Mouse (Mus musculus) effector memory CD4-positive, alpha-beta T cell, adult 7 months (primary cell): Measurements from ENCODE around the gene Vmn1r206. TPM values are rescaled to one million over a fixed set of nuclear protein-coding genes. Genes with fewer than 3 reads are reported as not detected.

Experiments used
- polyA plus RNA-seq: library from polyadenylated mRNA; unstranded; fragments of 100-300 nt; shearing (Covaris generic); gene quantifications from one replicate; pipeline ENCODE4 v1.2.1, GENCODE M21; 2017

Gene Vmn1r206
- polyA plus RNA-seq = 0.35 TPM

DNA sequence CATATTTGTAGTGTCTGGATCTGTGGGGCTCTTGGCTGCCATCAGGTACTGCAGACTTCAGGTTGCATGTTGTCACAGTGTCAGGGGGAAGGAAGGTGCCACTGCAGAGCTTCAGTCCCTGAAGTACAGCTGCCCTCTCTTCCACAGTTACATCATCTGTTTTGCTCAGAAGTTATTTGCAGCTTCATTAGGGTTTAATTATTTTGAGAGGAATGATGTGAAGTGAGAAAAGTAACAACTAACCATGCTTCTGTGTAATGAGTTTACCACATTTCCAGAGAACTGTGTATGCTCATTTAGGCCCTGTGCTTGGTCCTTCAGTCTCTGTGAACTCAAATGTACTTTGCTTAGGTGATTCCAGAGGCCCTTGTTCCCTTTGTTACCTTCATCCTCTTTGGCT is at the start of gene Vmn1r206:
Gene Vmn1r206, minus strand, starts transcription at position 101 of the 400 bp plus-strand sequence.

DNA sequence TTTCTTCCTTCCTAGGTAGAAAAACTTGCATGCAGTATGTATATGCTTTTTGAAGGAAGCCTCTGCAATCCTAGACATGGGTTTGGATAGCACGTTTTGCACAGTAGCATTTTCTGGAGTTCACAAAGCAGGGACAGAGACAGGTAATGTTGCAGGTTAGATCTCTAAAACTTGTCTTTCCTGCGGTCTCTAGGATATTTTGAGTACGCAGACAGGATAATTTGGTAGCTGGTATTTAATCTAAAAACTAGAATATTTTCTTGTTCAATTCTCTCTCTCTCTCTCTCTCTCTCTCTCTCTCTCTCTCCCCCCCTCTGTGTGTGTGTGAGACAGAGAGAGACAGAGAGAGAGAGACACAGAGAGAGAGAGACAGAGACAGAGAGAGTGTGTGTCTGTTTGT is 31.2 kb downstream of the Vmn1r206 start, which contains the start of gene Vmn1r205:
Gene Vmn1r205, minus strand, starts transcription at position 101 of the 400 bp plus-strand sequence.

Other genes starting within 250 kb of the Vmn1r206 start
- gene Vmn1r199, start 244.4 kb downstream of the Vmn1r206 start, polyA plus RNA-seq = not detected
- 0.67 TPM for gene Vmn1r200, start 233.9 kb downstream of the Vmn1r206 start, polyA plus RNA-seq
- not detected for gene Vmn1r201, start 152.3 kb downstream of the Vmn1r206 start, polyA plus RNA-seq
- gene Vmn1r202, start 118.9 kb downstream of the Vmn1r206 start, polyA plus RNA-seq = 0.07 TPM
- 0.12 TPM for gene Vmn1r203, start 106.1 kb downstream of the Vmn1r206 start, polyA plus RNA-seq
- gene Vmn1r204, start 71.1 kb downstream of the Vmn1r206 start, polyA plus RNA-seq = not detected
- not detected for gene Vmn1r205, start 31.3 kb downstream of the Vmn1r206 start, polyA plus RNA-seq
- not detected for gene Vmn1r207-ps, start 105.4 kb upstream of the Vmn1r206 start, polyA plus RNA-seq
- gene Vmn1r208, start 153.1 kb upstream of the Vmn1r206 start, polyA plus RNA-seq = 0.20 TPM
- not detected for gene Vmn1r209, start 185.4 kb upstream of the Vmn1r206 start, polyA plus RNA-seq
- 0.15 TPM for gene Vmn1r210, start 207.1 kb upstream of the Vmn1r206 start, polyA plus RNA-seq
- gene Vmn1r211, start 233.3 kb upstream of the Vmn1r206 start, polyA plus RNA-seq = not detected